Mouse (Mus musculus) erythroblast, adult 5-6 weeks (primary cell): ENCODE data around the gene Flrt2. TPM values are rescaled to one million over a fixed set of nuclear protein-coding genes. Genes with fewer than 3 reads are reported as not detected.

ENCODE experiments used
- ATAC-seq: replicated peaks from 2 replicates; pipeline ENCODE4 v1.8.0; 2016; ENCODE audit warnings: moderate number of reproducible peaks, mild to moderate bottlenecking, moderate TSS enrichment, inconsistent platforms; ENCODE audit not compliant: poor library complexity, low FRiP score, severe bottlenecking
- total RNA-seq, 2 experiments: library from RNA; stranded (forward) in 1 of 2; stranded (reverse) in 1 of 2; fragments of 150-400 nt in 1 of 2; fragments of 200-764, 138-1000 nt in 1 of 2; gene quantifications; 2 replicates each; pipeline versions ENCODE4 v1.2.3 to v1.2.4; 2015 to 2017; ENCODE audit warnings: low replicate concordance in 2 of 2

Gene Flrt2
- total RNA-seq, 2 experiments from 2014 or later = not detected

- ATAC-seq = no peak
Observed at GRCm38 (mm10) chr12:95705006-95705405, 13.0 kb downstream of the Flrt2 start.

GRCm38 (mm10) chr12:95723265-95723664 lies 31.2 kb downstream of the Flrt2 start:
- ATAC-seq = no peak

GRCm38 (mm10) chr12:95734075-95734474 lies 42.0 kb downstream of the Flrt2 start:
- ATAC-seq = no peak

- no peak for ATAC-seq
Observed at GRCm38 (mm10) chr12:95737571-95737970, 45.5 kb downstream of the Flrt2 start.

- no peak for ATAC-seq
Observed at GRCm38 (mm10) chr12:95738031-95738430, 46.0 kb downstream of the Flrt2 start.

- no peak for ATAC-seq
Observed at GRCm38 (mm10) chr12:95738491-95739135, 46.6 kb downstream of the Flrt2 start.

- no peak for ATAC-seq
Observed at GRCm38 (mm10) chr12:95739739-95740138, 47.7 kb downstream of the Flrt2 start.

- no peak for ATAC-seq
Observed at GRCm38 (mm10) chr12:95741296-95741695, 49.3 kb downstream of the Flrt2 start.

- ATAC-seq = no peak
Observed at GRCm38 (mm10) chr12:95744307-95744706, 52.3 kb downstream of the Flrt2 start.

- ATAC-seq = no peak
Observed at GRCm38 (mm10) chr12:95746856-95747579, 55.0 kb downstream of the Flrt2 start.

GRCm38 (mm10) chr12:95748760-95749159 lies 56.7 kb downstream of the Flrt2 start:
- no peak for ATAC-seq

- ATAC-seq = no peak
Observed at GRCm38 (mm10) chr12:95749248-95749647, 57.2 kb downstream of the Flrt2 start.

GRCm38 (mm10) chr12:95759212-95759746 lies 67.3 kb downstream of the Flrt2 start:
- ATAC-seq = no peak

- ATAC-seq = no peak
Observed at GRCm38 (mm10) chr12:95765255-95765654, 73.2 kb downstream of the Flrt2 start.

- ATAC-seq = no peak
Observed at GRCm38 (mm10) chr12:95769041-95769440, 77.0 kb downstream of the Flrt2 start.

GRCm38 (mm10) chr12:95770251-95770650 lies 78.2 kb downstream of the Flrt2 start:
- no peak for ATAC-seq

GRCm38 (mm10) chr12:95790146-95790545 lies 98.1 kb downstream of the Flrt2 start:
- no peak for ATAC-seq

- ATAC-seq = no peak
Observed at GRCm38 (mm10) chr12:95816660-95817059, 124.6 kb downstream of the Flrt2 start.
